Mouse (Mus musculus): ENCODE results near the gene Hoxd3. TPM values are rescaled to one million over a fixed set of nuclear protein-coding genes. Genes with fewer than 3 reads are reported as not detected.

Hoxd3 gene
- polyA plus RNA-seq (2017; shearing (Covaris generic)): not detected

GRCm38 (mm10) chr2:74711721-74712621 lies at the start of gene Hoxd3, which contains the start of gene Hoxd4:
TSS of gene Hoxd3 (plus strand) at chr2:74711927.
TSS of gene Hoxd4 (plus strand) at chr2:74711929.

DNA sequence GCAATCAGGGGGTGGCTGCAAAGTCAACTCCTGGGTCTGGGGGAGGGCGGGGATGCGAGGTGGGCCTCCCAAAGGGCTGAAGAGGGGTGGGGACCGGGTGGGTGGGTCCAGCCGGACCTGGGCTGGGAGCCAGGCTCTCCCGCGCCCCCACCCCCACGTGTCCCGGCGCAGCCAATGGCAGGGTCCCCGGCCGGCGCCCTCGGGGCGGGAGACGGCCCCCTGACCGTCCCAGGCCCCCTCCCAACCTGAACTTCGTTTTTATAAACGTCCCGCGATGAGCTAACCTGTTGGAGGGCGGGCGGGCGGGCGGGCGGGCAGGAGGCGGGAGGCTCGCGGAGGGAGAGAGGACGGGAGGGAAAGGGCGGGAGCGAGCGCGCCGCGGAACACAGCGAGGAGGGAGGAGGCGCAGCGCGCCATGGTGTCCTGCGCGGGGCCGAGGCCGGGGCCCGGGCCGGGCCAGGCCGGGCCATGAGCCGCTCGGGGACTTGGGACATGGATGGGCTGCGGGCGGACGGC lies 43.8 kb upstream of the Hoxd3 start, which contains the start of gene Hoxd13:
TSS of gene Hoxd13 (plus strand) at position 469 of the 516 bp plus-strand sequence.

DNA sequence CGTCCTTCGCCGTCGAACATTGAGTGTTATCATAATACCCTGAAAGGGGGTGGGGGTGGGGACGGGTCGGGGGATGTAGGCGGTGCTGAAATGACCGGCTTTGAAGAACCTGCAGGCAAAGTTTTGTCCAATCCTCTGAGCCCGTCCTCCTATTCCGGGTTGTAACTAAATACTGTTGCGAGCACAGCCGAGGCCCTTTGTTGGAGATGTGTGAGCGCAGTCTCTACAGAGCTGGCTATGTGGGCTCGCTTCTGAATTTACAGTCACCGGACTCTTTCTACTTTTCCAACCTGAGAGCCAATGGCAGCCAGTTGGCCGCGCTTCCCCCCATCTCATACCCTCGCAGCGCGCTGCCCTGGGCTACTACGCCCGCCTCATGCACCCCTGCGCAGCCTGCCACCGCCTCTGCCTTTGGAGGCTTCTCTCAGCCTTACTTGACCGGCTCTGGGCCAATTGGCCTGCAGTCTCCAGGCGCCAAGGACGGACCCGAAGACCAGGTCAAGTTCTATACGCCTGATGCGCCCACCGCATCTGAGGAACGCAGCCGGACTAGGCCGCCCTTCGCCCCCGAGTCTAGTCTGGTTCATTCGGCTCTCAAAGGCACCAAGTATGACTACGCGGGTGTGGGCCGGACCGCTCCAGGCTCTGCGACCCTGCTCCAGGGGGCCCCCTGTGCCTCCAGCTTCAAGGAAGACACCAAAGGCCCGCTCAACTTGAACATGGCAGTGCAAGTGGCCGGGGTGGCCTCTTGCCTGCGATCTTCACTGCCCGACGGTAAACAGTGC lies 36.7 kb upstream of the Hoxd3 start, which contains the start of gene Hoxd12:
TSS of gene Hoxd12 (plus strand) at position 133 of the 785 bp plus-strand sequence.

DNA sequence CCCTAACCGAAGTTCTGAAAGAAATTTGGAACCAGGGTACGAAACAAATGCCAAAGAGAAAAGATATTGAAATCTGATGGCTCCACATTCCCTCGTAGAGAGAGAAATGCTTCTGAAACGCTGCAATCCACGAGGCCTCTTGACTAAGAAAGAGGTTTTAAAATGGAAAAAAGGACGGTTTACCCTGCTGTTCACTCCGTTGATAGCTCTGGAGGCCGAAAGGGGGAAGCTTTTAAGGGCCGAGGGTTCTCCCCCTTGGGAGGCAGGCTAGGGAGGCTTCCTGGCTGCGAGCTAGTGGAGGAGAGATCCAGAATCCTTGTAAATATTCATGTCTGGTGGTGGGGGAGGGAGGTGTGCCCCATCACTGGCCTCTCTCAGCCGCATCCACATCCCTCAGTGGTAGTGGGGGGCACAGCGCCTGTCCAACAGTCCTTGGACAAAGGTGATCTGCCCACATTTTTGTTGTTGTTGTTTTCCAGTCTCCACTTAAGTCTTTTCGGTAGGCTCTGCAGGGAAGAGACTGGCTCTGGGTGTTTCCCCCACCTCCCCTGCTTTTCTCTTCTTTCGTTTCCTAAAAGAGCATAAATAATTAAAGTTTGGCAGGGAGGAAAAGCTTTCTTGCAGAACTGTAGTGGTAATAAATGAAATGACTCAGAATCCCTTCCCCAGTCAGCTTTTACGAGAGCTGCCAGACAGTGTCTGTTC lies 32.7 kb upstream of the Hoxd3 start, which contains the start of gene Hoxd11:
TSS of gene Hoxd11 (plus strand) at position 667 of the 705 bp plus-strand sequence.

GRCm38 (mm10) chr2:74691022-74691951 lies 20.4 kb upstream of the Hoxd3 start, which contains the start of gene Hoxd10:
TSS of gene Hoxd10 (plus strand) at chr2:74691924.

DNA sequence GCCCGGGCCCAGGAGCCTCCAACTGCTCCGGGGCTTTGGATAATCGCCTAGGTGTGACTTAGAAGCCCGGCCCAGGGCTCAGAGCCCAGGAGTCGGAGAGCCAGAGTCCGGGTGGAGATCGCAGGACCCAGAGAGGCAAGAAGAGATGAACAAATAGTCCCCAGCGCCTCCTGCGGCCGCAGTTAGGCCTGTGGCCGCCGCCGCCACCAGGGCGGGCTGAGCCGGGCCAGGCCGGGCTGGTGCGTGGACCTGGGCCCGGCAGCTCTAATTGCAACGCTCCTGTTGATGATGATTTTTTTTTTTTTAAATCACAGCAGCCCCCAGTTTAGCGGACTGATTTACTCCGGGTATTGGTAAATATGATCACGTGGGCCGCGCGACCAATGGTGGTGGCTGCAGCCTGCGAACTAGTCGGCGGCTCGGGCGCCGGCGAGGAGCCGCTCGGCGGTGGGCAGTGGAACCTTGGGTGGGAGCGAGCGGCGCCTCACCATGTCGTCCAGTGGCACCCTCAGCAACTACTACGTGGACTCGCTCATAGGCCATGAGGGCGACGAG lies 14.1 kb upstream of the Hoxd3 start, which contains the start of gene Hoxd9:
TSS of gene Hoxd9 (plus strand) at position 161 of the 555 bp plus-strand sequence.

DNA sequence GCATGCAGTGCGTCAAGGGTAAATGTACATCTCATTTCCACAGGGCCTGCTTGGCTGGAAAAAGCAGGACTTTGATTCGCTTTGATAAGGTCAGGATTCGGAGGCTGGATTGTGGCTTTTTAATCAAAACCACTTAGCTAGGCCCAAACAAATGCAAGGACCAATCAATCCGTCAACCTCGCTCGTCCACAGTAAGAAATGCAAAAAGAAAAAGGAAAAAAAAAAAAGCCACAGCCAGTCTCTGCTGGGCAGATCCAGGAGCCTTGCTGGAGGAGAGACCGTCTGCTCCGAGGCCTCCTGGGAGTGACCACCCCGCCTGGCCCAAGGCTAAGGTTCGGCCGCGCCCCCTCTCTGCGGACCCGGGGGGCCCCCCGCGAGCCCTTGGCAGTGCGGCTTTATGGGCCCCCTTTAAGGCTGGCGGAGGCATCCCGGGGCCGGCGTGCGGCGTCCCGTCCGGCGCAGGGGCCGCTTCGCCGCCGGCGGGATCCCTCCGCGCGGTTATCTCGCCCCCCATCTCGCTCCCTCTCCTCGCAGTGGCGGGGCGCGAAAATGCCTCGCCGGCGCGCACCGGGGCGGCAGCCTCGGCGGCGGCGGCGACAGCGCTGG lies 7.2 kb upstream of the Hoxd3 start, which contains the start of gene Hoxd8:
TSS of gene Hoxd8 (plus strand) at position 223 of the 606 bp plus-strand sequence.

DNA sequence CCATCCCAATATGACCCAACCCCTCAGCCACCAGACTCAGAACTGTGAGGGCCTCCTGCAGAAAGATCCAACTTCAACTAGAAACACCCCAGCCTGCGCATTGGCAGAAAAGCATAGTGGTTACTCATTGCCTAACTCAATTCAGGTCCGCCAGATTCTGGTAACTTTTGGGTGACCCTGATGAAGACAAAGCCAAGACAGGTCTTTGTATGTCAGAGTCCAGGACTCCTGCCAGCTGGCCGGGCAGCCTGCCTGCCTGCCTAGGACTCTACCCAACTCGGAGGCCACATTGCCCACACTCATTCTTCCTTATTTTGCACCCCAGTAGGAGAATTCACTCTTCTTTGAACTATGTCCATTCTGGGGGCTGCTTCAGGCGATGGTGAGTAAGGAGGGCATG lies 14.8 kb downstream of the Hoxd3 start, which contains the start of gene Gm28230:
TSS of gene Gm28230 (plus strand) at position 178 of the 400 bp plus-strand sequence.

DNA sequence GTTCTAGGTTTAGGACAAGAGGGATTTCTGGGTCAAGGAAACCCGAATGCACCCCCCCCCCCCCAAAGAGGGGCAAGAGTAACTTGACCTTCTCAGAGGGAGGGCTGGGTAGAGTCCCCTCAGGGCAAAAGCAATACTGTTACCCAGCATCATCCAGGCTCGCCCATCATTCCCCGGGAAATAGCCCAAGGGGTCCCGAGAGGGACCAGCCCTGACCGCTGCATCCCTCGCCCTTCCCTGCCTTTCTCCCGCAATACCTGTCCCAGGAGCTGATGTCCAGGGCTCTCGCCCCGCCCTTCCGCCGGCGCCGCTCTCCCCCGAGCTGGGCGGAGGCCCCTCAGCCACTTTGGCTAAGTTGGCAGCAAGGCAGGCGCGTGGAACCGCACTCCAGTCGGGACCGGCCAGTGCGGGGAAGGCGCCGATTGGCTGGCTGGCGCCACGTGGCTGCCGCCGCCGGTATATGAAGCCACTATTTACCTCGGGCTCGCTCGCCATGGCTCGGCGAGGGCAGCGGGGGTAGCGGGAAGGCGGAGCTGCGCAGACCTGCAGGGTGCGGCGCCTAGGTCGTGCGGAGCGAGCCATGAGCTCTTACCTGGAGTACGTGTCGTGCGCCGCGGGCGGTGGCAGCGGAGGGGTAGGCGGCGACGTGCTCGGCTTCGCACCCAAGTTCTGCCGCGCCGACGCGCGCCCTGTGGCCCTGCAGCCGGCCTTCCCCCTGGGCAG lies 51.0 kb downstream of the Hoxd3 start, which contains the start of gene Hoxd1:
TSS of gene Hoxd1 (plus strand) at position 459 of the 723 bp plus-strand sequence.

Other genes starting within 250 kb of the Hoxd3 start
- gene Lnpk, start 132.5 kb upstream of the Hoxd3 start, polyA plus RNA-seq (2017; shearing (Covaris generic)): 22.2 TPM
- gene Evx2, start 52.4 kb upstream of the Hoxd3 start, polyA plus RNA-seq (2017; shearing (Covaris generic)): not detected
- gene Hoxd13, start 43.6 kb upstream of the Hoxd3 start, polyA plus RNA-seq (2017; shearing (Covaris generic)): not detected
- not detected for gene Hoxd12, start 36.9 kb upstream of the Hoxd3 start, polyA plus RNA-seq (2017; shearing (Covaris generic))
- gene Hoxd11, start 32.4 kb upstream of the Hoxd3 start, polyA plus RNA-seq (2017; shearing (Covaris generic)): not detected
- gene Hoxd10, start 20.0 kb upstream of the Hoxd3 start, polyA plus RNA-seq (2017; shearing (Covaris generic)): not detected
- gene Hoxd9, start 14.2 kb upstream of the Hoxd3 start, polyA plus RNA-seq (2017; shearing (Covaris generic)): not detected
- gene Hoxd8, start 7.3 kb upstream of the Hoxd3 start, polyA plus RNA-seq (2017; shearing (Covaris generic)): not detected
- not detected for gene Hoxd4, start within 50 bp of the Hoxd3 start, polyA plus RNA-seq (2017; shearing (Covaris generic))
- not detected for gene Gm28230, start 14.8 kb downstream of the Hoxd3 start, polyA plus RNA-seq (2017; shearing (Covaris generic))
- not detected for gene Hoxd1, start 51.1 kb downstream of the Hoxd3 start, polyA plus RNA-seq (2017; shearing (Covaris generic))
- gene Mtx2, start 113.9 kb downstream of the Hoxd3 start, polyA plus RNA-seq (2017; shearing (Covaris generic)): 21.3 TPM

Data from inflammation-experienced regulatory T-cells, adult 16 weeks (primary cell).